In genomic region chr8:123764671-123765070, GRCm38 (mm10) we compare ENCODE assay signal across 11 mouse cellular contexts. TPM values are rescaled to one million over a fixed set of nuclear protein-coding genes. Genes with fewer than 3 reads are reported as not detected.
DNase-seq lines count a peak whose midpoint lies in the region; TF ChIP-seq lines count a peak whose summit lies in the region.
"Had no signal": no experiment of that assay in that cellular context is flagged by ENCODE, and none has a peak within 500 bp of the region (broad histone marks: within the 10 kb centered on the region; RNA-seq: fewer than 3 reads in every experiment).

No protein-coding gene starts in this region.

- WGBS in kidney, adult 2 months: 53% methylated on average over 4 of the region's 4 CpGs

- no peaks in the 10 kb centered on the region for H3K4me1 ChIP-seq in kidney, adult 2 months (ENCODE audit: control insufficient read depth, insufficient read depth, low read length)
- H3K4me1 ChIP-seq in ES-Bruce4 (ENCODE audit: control insufficient read depth, insufficient read depth, low read length): peaks cover 9% of the 10 kb centered on the region

- no peak overlapping the region for H3ac ChIP-seq in C2C12 (ENCODE audit: control insufficient read depth, insufficient read length, low read depth)

- no peak overlapping the region for H3K4me3 ChIP-seq in kidney, adult 2 months (ENCODE audit: insufficient read depth, low read depth, low read length)
- no peak overlapping the region for H3K4me3 ChIP-seq in C2C12 (ENCODE audit: insufficient read depth, poor library complexity, severe bottlenecking)
- H3K4me3 ChIP-seq in ES-Bruce4 (ENCODE audit: low read depth, low read length): no peak overlapping the region
- H3K4me3 ChIP-seq: heart, embryonic 13.5 days; lung, embryonic 15.5 days had no signal

- no peaks in the 10 kb centered on the region for H3K79me2 ChIP-seq in C2C12 (ENCODE audit: control insufficient read depth, insufficient read depth)

- peak; percentile 52 for TF ChIP-seq CTCF in kidney, adult 2 months (conservative IDR thresholded peaks at IDR 0.05; ENCODE audit: insufficient read depth, insufficient read length, low read depth, low read length)
- TF ChIP-seq CTCF in C2C12 (IDR thresholded peaks at IDR 0.05; ENCODE audit: control insufficient read depth, insufficient read depth, insufficient read length) (peak; percentile 22), ES-Bruce4 (IDR thresholded peaks at IDR 0.05; ENCODE audit: low read depth, low read length) (peak; percentile 72)

- no peak overlapping the region for H3K9ac ChIP-seq in ES-Bruce4 (ENCODE audit: low read depth, poor library complexity, severe bottlenecking)
- H3K9ac ChIP-seq: heart, embryonic 13.5 days; lung, embryonic 15.5 days had no signal

- no peaks in the 10 kb centered on the region for H3K27me3 ChIP-seq in kidney, adult 2 months (replicated peaks; ENCODE audit: control insufficient read depth, insufficient read depth, low read length)
- H3K27me3 ChIP-seq in C2C12 (ENCODE audit: control insufficient read depth, insufficient read depth, insufficient read length): no peaks in the 10 kb centered on the region
- H3K27me3 ChIP-seq in ES-Bruce4 (ENCODE audit: control insufficient read depth, insufficient read depth, low read length, poor library complexity, severe bottlenecking): no peaks in the 10 kb centered on the region
- H3K27me3 ChIP-seq: lung, embryonic 15.5 days had no signal

- H3K79me3 ChIP-seq in C2C12 (ENCODE audit: low read depth): no peaks in the 10 kb centered on the region

- H3K36me3 ChIP-seq in kidney, adult 2 months (ENCODE audit: control insufficient read depth, insufficient read depth, low read length): no peaks in the 10 kb centered on the region
- H3K36me3 ChIP-seq in C2C12 (ENCODE audit: control insufficient read depth, insufficient read depth) (no peaks in the 10 kb centered on the region), ES-Bruce4 (ENCODE audit: control insufficient read depth, insufficient read depth, low read length, poor library complexity, severe bottlenecking) (no peaks in the 10 kb centered on the region)
- H3K36me3 ChIP-seq: heart, embryonic 13.5 days; lung, embryonic 15.5 days had no signal

- H3K27ac ChIP-seq in kidney, adult 2 months (ENCODE audit: insufficient read depth, low read depth, low read length): no peak overlapping the region
- H3K27ac ChIP-seq in ES-Bruce4 (ENCODE audit: insufficient read depth, low read length): no peak overlapping the region
- H3K27ac ChIP-seq: lung, embryonic 15.5 days had no signal

- TF ChIP-seq POLR2A in kidney, adult 2 months (IDR thresholded peaks at IDR 0.05; ENCODE audit: low read depth, low read length): no peak
- no peak for TF ChIP-seq POLR2A in ES-Bruce4 (IDR thresholded peaks at IDR 0.05; ENCODE audit: insufficient read depth, low read length)

- 0 out of 2 replicates have a peak, but pooled peaks cover 2% of the 10 kb centered on the region for H3K9me3 ChIP-seq in ES-Bruce4 (replicated peaks; ENCODE audit: control insufficient read depth, insufficient read depth, low read length, poor library complexity, severe bottlenecking)
- H3K9me3 ChIP-seq: heart, embryonic 13.5 days; lung, embryonic 15.5 days had no signal

- TF ChIP-seq EP300 in ES-Bruce4 (IDR thresholded peaks at IDR 0.05; ENCODE audit: insufficient read depth, low read depth, low read length): no peak

- DNase-seq in kidney, adult 2 months: no peak
- DNase-seq in kidney, postnatal 25 days: no peak
- DNase-seq in embryo, embryonic 10.5 days (ENCODE audit: low spot score): peak; percentile 62
- no peak for DNase-seq in urinary bladder, postnatal 25 days (ENCODE audit: low spot score)
- no peak for DNase-seq in left cerebral cortex, postnatal 25 days (ENCODE audit: low spot score in 2 of 2)
- DNase-seq: kidney, postnatal 14 days had no signal

- intact Hi-C loops in left cerebral cortex, postnatal 25 days (cut with DNase I): loop anchor here (5.0 kb wide), 1 partner anchor 57 kb away; no protein-coding TSS in a partner anchor

TF ChIP-seq in C2C12, 6 proteins besides CTCF, POLR2A, EP300 and RAD21:
- TF ChIP-seq MYOD1 (IDR thresholded peaks at IDR 0.05; ENCODE audit: control insufficient read depth, insufficient read length, low read depth): no peak
- TF ChIP-seq MYOG (IDR thresholded peaks at IDR 0.05; ENCODE audit: control insufficient read depth, extremely low read depth, insufficient read length): no peak
- no peak for TF ChIP-seq CEBPB (IDR thresholded peaks at IDR 0.05; ENCODE audit: low read depth)
- no peak for TF ChIP-seq FOSL1 (IDR thresholded peaks at IDR 0.05; ENCODE audit: insufficient read depth, low read length, poor library complexity, severe bottlenecking)
- no peak for TF ChIP-seq USF1 (IDR thresholded peaks at IDR 0.05; ENCODE audit: low read depth)
- TF ChIP-seq MAX (IDR thresholded peaks at IDR 0.05): no peak

RNA-seq across cellular contexts. Expression of gene Rab4a, which starts 41.1 kb away (rescaled TPM):
- polyA plus RNA-seq in kidney, adult 2 months (2012; rRNA removed): 38.8 and 42.7 TPM in 2 replicates
- polyA plus RNA-seq in C2C12 (2012; fragmentation: generic; extraction: Trizol) (19.7 TPM), ES-Bruce4 (2011; ENCODE audit: insufficient read depth, insufficient read length, low read depth, missing spikeins) (26.1 and 32.6 TPM in 2 replicates)
- total RNA-seq in left cerebral cortex, postnatal 25 days (2021): 10 to 100 TPM; 45.0 to 47.0 TPM
- total RNA-seq: neutrophil, adult 5-6 weeks had no signal

Comparison
In these comparisons a context has a peak if more than half of its experiments do, and no peak if none do; other contexts are left out.
1. CTCF ChIP-seq: peak in every context shown above with its lines; median percentile 72 in ES-Bruce4; 52 in kidney, adult 2 months; 22 in C2C12.